Mouse (Mus musculus) central nervous system, embryonic 14 days (tissue): ENCODE data around the gene Rpl19. TPM values are rescaled to one million over a fixed set of nuclear protein-coding genes. Genes with fewer than 3 reads are reported as not detected.

Source experiments
- polyA plus RNA-seq: library from polyadenylated mRNA; depleted of rRNA; stranded (reverse); fragments of >200 nt; gene quantifications from 2 replicates; pipeline ENCODE4 v1.2.3, GENCODE M21; 2012; rRNA removed

The Rpl19 gene
- polyA plus RNA-seq = 1,481 and 1,486 TPM in 2 replicates

GRCm38 (mm10) chr11:98026570-98027296 lies at the start of gene Rpl19:
Rpl19 (plus strand) TSS chr11:98026710.

DNA sequence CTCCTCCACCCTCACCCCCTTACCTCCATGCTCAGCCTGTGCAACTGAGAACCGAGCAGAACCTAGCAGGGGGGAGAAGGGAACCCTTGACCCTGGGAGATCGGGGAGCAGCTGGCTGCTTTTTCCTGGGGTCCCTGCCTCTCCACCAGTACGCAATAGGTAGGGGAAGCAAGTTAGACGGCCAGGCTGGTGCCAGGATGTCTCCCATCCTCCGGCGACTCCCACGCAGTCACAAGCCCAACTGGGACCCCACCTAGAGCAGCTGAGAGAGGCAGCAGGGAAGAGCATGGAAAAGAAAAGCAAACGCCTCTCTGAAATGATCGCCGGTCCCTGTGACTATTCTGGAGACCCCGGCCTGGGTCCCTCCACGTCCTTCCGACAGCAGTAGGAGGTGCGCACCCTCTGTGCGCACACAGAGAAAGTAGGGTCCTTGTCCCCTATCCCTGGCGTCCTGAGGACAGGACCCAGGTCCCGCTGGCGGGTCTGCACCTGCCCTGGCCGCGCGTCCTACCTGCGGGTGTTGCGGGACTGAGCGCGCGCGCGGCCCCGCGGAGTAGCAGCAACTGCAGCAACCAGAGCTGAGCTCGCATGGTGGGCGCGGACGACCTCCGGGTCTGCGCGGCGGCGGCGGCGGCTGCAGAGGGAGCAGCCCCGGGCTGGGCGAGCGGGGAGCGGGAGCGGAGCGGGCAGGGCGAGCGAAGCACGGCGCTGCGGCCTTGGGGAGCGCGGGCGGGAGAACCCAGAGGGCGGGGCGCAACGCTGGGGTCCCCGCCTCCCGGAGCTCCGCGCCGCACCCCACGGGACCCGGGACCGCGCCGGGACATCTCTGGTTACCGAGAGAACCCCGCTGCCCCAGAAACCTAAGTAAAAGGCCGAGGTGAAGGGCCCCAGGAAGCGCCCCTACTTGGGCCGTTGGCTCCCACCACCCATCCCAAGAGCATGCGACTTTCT lies 40.5 kb upstream of the Rpl19 start, which contains the start of gene Plxdc1:
Gene Plxdc1 (minus strand): TSS at position 718 of the 951 bp plus-strand sequence.

DNA sequence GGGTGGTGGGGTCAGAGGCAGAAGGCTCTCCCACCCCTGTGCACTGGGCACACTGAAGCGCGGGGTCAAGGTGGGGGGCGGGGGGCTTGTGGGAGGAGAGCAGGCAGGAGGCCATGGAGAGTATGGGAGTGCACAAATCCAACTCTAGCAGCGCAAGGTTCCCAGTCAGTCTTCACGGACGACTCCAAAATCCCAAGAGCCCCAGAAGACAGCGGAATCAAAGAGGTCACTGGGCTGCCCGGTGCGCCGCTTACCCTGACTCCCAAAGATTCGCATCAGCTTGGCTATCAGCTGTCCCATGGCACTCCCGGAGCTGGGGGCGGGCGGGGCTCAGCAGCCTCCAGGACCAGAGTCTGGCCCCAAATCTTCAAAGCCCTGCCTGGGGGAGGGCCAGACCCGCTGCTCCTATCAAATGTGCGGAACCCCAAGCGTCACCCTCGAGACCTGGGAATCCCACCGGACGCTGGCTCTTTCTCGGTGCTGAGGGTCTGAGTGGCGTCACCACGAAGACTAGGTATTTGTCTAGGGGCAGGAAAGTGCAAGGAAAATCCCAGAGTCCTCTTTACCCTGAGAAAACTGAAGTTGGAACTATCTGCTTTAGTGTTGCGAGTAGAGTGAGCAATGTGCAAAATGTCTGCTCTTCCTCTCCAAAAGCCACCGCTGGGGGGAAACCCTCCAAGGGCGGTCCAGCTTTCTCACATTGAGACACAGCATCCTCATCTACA lies 30.8 kb upstream of the Rpl19 start, which contains the start of gene Arl5c:
Gene Arl5c (minus strand): TSS at position 618 of the 725 bp plus-strand sequence.

GRCm38 (mm10) chr11:98022555-98023371 lies 3.7 kb upstream of the Rpl19 start, which contains the start of gene Cacnb1:
Cacnb1 (minus strand) TSS chr11:98023034.

DNA sequence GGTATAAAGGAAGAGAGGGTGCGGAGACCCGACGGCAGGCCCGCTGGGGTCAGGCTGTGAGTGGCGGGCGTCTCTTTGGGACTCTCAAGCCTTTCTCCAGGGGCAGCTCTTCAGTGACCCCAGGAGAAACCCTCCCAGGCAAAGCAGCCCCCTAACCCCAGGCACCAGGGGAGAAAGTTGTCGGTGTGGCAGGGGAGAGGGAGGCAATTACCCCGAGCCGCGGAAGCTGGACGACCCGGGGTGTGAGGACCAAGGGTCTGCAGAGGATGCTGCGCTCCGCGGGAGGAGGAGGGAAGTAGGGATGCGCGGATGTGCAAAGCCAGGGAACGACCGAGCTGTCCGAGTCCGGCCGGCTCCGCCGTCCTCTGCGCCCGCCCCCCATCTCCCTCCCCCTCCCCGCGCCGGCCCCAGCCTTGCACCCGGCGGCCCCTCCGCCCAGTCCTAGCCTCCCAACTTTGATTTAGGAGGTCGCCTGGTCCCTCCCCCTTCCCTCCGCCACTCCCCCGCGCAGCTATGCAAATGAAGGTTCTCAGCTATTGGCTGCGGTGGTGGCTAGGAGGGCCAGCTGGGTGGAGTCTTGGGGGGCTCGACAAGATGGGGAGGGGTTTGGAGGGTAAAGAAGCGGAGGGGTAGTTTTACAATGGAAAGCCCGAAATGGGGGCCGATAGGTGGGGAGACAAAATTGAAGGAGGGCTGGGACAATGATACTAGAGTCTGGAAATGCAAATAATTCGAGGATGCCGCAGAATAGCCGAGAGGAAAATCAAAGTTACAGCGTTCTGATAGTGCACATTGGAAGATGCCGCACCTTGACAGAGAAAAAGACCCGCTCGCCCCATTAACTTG lies 26.7 kb downstream of the Rpl19 start, which contains the start of gene Stac2:
Gene Stac2 (minus strand): TSS at position 474 of the 846 bp plus-strand sequence.

Other genes starting within 250 kb of the Rpl19 start
- gene Rpl23, start 244.3 kb upstream of the Rpl19 start, polyA plus RNA-seq = 719 and 817 TPM in 2 replicates
- gene Lasp1, start 227.7 kb upstream of the Rpl19 start, polyA plus RNA-seq = 104 and 115 TPM in 2 replicates
- gene B230217C12Rik, start 185.9 kb upstream of the Rpl19 start, polyA plus RNA-seq = 25.7 and 26.0 TPM in 2 replicates
- 0.99 and 1.0 TPM in 2 replicates for gene Fbxo47, start 142.6 kb upstream of the Rpl19 start, polyA plus RNA-seq
- 0.44 and 0.69 TPM in 2 replicates for gene Plxdc1, start 40.3 kb upstream of the Rpl19 start, polyA plus RNA-seq
- gene Arl5c, start 30.5 kb upstream of the Rpl19 start, polyA plus RNA-seq = 1.3 and 1.5 TPM in 2 replicates
- 63.2 and 73.4 TPM in 2 replicates for gene Cacnb1, start 3.7 kb upstream of the Rpl19 start, polyA plus RNA-seq
- 3.8 and 3.9 TPM in 2 replicates for gene Stac2, start 26.8 kb downstream of the Rpl19 start, polyA plus RNA-seq
- gene Fbxl20, start 123.7 kb downstream of the Rpl19 start, polyA plus RNA-seq = 27.6 and 29.6 TPM in 2 replicates
- 28.6 and 30.6 TPM in 2 replicates for gene Med1, start 166.6 kb downstream of the Rpl19 start, polyA plus RNA-seq
- gene Cdk12, start 176.3 kb downstream of the Rpl19 start, polyA plus RNA-seq = 23.2 and 24.3 TPM in 2 replicates